Mouse (Mus musculus): ENCODE data around the gene Htatip2.

GRCm38 (mm10) chr7:49739448-49739847 is 19.5 kb upstream of the Htatip2 start:
- TF ChIP-seq MAFK (IDR thresholded peaks at IDR 0.05; ENCODE audit: insufficient read depth, low read depth, low read length) (no peak), CHD2 (IDR thresholded peaks at IDR 0.05; ENCODE audit: low read depth, low read length) (no peak), ZNF384 (IDR thresholded peaks at IDR 0.05; ENCODE audit: low read depth, low read length) (no peak), ZC3H11A (IDR thresholded peaks at IDR 0.05; ENCODE audit: borderline replicate concordance, low read depth, low read length) (no peak)

Data from ES-E14 (cell line).